Mouse (Mus musculus) cerebellum, adult 2 months (tissue): ENCODE measurements around the gene Gm10799.
"Not testable (repeated sequence)": the region's sequence is repeated elsewhere in the genome, so short reads cannot be mapped to it uniquely, and the experiment has no call there.

Experiments used
- CTCF ChIP-seq: fragments of 200-500 bp; IDR thresholded peaks from 2 replicates; pipeline ENCODE4 v1.5.1; 2011; ENCODE audit warnings: low read depth, mild to moderate bottlenecking, control low read depth, low read length, moderate library complexity, borderline replicate concordance; ENCODE audit not compliant: insufficient read depth
- POLR2A ChIP-seq: fragments of 200-500 bp; IDR thresholded peaks from 2 replicates; pipeline ENCODE4 v1.6.1; 2011; ENCODE audit warnings: low read length, control low read depth, borderline replicate concordance; ENCODE audit not compliant: insufficient read depth

GRCm38 (mm10) chr2:104084027-104084426 is 15.7 kb upstream of the Gm10799 start:
- not testable (repeated sequence) for TF ChIP-seq CTCF, POLR2A
